Mouse (Mus musculus) embryo, embryonic 11.5 days (tissue): ENCODE measurements around the gene Hdac9.

Experiments used
- DNase-seq: peaks from one replicate; pipeline ENCODE4 v3.0.0-alpha.2; 2012; ENCODE audit warnings: low read depth, low spot score

Gene Hdac9

DNA sequence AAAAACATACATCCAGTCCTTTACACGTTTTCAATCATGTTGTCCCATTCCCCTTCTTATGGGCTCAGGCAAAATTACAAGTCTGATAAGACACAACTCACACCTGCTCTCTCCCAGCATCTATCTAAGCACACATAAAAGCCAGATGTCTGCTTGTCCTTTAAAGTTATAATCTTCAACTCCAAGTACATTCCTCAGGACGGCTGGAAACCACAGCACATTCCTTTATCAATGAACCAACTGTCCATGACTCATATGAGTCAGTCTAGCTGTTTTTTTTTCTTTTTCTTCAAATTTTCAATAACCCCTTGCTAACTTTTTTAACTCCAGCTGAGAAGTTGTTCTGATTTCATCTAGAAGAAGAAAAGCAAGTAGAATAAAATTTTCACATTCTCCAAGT lies 692.4 kb downstream of the Hdac9 start:
- DNase-seq, result no peak

DNA sequence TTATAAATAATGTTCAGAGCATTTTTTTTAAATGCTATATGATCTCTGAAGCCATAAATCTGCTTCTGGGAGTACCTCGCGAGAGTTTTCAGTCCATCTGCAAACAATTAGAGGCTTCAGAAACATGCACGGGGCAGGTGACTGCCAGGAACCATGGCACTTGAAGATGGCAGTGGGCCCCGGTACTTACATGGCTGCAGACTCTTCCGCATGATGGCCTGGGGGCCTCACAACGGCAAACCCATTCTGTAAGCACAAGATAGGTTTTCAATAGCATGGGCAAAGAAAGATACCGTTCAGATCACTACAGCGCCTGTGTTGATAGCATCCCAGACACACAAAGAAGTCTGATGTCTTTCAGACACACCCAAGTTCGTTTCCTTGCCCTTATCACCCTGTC lies 695.9 kb downstream of the Hdac9 start:
- peak; percentile 20 for DNase-seq

DNA sequence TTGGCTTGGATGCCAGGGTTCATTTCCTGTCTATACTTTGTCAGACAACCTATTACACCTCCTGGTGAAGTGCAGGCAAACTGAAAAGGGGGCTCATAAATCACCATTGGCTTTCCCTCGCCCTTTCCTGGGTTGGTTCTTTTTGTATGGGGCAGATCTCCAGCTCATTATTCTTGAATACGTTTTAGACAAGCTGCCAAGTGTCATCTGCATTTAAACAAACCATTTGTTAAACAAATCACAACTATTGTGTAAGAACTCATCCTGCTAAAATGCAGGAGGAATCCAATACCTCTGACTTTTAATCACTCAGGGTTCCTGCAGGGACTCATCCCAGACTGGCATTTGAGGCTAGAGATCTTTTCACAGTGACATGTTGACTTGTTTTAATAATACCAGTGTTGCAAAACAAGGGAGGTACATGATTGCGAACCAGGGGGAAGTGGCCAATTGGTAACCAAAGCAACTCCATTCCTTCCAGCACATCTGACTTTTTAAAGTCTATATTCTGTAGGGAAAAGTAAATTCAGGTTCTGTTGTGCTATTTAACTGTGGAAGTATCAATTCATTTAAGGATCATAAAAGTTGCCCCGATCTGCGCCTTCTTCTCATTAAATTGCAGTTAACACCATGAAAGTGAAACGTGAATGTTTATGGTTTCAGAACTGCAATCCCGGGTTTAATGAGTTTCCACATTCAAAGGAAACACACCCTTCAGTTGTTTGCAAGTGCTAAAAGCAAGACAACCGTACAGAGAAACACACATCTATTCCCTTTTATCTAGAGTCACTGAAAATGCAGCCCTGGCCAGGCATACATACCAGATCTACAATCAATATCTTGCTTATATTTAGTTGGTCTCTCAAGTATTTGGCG lies 696.6 kb downstream of the Hdac9 start:
- peak; percentile 27 for DNase-seq

DNA sequence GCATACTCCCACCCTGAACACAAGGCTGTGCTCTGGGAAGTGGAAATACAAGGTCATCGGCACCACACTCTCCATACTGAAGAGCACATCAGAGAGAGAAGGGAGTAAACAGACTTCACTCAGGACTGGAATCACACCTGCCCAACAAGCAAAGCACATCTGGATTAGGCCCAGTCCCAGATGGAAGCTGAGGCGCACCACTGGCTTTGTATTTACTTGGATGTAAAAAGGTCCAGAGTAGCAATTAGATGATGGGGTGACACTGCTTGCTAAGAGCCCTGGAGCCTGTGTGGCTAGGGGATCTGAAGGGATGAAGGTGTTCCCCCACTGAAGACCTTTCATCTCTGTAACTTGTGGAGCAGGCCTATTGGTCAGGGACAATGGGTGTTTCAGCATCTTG lies 698.3 kb downstream of the Hdac9 start:
- no peak for DNase-seq

DNA sequence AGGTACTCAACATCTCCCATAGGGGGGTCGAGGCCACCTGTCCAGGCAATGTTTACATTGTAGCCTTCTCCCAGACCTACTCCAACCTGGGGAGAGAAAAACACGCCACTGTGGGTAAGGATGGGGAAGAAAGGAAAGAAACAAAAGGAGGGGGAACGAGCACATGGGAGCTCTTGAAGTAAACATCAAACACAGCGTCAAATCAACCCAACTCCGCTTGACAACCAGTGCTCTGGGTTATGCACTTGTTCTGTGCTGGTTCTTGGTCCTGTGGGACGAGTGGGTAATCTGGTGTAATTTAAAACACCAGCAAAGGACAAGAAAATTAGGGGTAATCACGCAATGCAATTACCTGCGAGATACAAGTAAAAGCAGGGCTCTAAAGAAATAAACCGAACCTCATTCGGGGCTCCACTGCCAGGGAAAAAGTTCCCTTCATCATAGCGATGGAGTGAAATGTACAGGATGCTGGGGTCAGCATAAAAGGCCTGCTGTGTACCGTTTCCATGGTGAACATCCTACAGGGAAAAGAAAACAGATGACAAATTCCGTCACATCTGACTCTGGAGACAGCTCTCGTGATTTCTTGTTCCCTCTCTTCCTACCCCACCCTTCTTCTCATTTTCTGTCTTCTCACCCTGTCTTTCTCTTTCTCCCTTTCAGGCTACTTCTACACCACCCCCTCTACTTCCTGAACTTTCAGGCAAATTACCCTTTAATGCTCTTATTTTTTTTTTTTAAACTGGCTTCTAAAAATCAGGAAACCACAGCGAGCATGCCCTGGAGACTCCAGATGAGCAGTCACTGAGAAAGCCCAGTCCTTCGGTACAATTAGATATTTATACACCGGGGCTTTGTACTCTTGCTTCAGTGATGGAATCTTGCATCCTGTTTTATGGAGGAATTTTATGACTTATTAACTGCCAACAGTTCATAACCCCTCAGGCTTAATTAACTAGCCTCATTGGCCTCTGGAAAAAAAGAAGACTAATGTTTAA lies 701.6 kb downstream of the Hdac9 start:
- DNase-seq, result peak; percentile 35

DNA sequence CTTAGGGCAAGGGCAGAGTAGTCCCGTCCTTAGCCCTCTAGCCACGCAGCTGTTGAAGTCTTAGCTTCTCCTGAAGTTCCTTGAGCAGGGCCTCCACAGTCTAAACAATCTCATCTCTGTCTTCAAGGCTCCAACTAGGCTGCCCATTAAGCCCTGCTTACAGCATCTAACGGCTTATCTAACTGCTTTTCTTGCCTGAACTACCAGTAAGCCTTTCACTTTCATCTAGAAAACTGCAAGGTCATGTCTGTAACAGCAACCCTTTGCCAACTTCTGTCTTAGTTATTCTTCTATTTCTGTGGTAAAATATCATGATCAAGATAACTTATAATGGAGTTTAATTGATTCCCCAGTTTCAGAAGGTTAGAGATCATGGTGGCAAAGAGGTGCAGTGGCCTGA lies 704.7 kb downstream of the Hdac9 start:
- no peak for DNase-seq

DNA sequence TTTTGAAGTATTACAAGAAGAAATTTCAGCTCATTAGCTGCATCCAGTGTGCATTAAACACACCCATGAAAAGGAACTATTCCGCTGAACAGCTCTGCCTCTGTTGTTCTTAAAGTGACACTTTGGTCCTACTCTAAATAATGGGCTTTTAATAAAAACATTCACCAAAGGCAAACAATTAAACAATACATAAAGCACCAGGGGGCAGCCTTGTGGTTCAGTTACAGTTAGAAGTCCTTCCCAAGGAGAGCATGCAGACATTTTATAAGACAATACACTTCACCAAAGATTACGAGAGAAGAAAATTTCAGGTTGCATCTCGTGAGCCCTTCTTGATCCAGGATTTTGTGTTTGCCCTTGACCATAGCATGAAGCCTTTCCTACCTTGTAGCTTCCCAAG lies 715.4 kb downstream of the Hdac9 start:
- no peak for DNase-seq

DNA sequence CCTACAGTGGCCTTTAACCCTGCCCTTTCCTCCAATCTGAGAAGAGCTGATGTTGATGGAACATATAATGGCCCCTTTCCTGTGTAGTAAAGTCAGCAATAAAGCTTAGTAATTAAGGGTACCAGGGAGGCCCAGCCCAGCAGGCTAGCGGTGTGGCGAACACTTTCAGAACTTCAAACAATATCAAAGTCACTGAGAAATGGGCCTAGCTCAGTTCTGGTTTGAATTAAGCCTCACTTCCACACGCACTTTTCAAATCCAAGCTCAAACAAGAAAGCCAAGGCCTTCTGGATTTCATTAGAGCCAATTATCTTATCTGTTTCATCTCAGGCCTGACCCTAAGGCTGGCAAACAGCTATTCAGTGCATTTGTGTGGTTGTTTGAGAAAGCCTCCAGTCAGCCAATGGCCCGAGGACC lies 716.9 kb downstream of the Hdac9 start:
- peak; percentile 38 for DNase-seq

DNA sequence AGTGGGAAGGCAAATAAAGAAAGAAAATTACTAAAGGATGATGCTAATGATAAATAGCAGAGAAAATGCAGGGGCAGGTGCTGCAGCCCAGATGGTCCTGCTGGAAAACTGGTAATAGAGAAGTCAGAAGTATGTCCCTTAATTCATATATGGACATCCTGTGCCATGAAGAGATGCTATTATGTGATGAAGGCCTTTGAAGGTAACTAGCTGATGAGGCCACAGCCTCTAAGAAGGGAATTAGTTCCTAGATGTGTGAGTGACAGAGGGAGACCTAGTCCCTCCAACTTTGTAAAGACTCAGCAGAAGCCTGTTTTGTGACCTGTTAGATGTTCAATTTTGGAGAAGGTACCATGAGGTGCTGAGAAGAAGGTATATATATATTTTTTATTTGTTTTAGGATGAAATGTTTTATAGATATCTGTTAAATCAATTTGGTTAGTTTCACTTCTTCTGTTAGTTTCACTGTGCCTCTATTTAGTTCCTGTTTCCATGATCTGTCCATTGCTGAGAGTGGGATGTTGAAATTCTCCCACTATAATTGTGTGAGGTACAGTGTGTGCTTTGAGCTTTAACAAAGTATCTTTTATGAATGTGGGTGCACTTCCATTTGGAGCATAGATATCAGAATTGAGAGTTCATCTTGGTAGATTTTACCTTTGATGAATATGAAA lies 721.6 kb downstream of the Hdac9 start:
- no peak for DNase-seq

DNA sequence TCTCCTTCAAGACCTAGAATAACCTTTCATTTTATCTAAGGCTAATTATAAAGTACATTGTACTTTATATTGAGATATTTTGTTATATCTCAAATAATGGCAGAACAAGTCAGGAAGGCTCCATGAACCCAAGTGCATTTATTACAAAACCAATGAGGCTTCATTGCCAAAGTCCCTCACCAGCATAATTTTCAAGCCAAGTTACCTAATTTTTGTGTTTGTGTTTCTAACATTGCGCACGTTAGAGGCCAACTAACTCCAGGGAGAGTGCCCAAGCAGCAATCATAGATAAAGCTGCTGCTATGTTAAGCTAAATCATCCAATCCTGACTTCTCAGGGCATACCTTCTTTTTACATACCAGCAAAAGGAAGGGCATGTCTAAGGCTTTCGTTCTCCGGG lies 722.8 kb downstream of the Hdac9 start:
- no peak for DNase-seq

DNA sequence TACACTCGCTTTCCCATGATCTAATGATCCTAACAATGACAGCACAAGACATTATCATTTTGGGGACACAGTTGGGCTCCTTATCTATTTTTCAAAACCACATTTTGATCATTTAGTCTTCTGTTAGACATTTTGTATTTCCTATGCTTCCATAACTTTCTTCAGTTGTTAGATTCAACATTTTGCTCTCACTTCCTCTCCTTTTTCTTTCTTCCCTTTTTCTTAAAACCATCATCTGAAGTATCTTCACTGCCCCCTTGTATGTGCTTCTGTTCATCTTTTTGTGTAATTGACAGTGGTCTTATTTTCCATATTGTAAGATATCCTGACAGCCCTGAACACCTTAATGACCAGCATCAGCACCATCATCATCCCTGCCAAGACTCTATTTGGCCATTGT lies 725.6 kb downstream of the Hdac9 start:
- DNase-seq, result no peak

DNA sequence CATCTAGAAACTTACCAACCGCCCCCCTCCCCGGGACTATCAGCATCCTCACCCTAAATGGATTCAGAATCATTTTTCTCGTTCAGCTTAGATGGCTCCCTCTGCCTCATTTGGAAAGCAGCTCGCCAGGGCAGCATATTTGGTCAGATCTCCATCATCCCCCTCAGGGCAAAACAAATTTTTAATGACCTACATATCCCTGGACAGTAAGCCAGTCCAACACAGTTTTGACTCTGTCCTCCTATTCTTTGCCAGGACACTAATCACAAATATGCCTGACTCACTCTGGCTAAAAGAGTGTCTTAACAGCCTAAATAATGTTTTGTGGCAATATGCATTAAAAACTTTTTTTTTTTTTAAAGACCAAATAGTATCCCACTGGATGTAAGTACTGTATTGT lies 738.0 kb downstream of the Hdac9 start:
- no peak for DNase-seq

DNA sequence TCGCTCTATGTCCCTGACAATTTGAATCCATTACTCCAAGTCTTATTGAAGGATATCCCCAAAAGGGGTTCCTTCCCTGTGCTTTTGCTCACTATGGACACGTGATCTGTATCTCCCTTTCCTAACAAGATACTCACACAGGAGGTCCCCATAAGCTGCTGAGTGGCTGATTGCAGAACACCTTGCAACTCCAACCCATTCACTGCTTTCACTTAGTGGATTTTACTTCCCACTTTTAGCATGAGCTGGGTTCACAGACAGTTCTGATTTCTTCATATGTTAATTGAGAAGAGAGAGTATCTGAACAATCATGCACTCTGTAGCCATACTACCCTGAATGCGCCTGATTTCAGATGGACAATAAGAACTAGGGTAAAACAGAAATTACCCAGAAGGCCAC lies 740.1 kb downstream of the Hdac9 start:
- DNase-seq, result no peak

DNA sequence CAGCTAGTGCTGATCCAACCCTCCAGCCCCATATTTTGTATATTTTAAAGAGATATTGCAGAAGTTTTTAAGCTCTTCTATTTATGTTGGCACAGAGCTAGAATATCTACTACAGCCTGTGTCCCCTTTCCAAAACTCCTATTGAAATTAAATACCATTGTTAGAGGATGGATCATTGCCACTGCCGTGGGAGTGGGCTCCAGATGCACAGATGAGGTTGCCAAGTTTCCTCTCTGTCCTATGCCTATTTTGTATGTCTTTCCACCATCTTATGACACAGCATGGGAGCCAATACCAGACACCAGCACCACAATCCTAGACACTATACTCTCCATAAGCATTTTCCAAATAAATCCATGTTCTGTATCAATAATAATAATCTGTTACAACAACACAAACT lies 743.9 kb downstream of the Hdac9 start:
- no peak for DNase-seq

DNA sequence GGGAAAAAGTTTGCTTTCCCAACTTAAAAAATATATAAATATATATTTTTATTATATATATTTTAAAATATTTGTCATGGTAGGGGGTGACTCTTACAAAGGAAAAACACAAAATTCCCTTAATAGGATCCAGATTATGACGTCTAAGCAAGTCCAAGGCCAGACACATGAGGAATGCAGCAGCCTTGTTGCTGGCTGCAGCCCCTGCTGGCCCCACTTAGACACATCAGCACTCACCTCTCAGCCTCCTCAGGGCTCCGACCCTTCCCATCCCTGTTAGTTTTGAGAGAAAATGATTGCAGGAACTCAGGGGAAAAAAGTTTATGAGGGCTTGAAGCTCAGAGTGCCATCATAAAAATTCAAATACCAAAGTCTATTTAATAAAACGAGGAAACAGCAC lies 746.3 kb downstream of the Hdac9 start:
- peak; percentile 19 for DNase-seq

DNA sequence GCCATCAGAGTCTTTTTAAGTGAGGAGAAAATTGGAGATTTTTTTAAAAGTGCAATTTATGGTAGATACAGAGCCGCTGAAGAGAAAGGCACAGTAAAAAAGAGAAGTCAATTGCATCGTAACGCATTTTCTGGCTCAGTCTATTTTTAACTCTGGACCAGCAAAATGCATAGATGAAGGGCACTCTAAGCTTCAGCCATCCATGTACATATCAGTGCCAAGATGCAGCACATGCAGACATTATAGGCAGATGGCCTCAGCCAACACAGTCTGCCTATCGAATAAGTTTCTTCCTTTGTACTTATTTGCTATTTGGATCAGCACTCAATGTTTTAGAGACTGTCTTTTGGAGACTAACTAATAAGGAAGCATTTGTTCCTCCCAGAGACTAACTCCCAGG lies 751.2 kb downstream of the Hdac9 start:
- no peak for DNase-seq

DNA sequence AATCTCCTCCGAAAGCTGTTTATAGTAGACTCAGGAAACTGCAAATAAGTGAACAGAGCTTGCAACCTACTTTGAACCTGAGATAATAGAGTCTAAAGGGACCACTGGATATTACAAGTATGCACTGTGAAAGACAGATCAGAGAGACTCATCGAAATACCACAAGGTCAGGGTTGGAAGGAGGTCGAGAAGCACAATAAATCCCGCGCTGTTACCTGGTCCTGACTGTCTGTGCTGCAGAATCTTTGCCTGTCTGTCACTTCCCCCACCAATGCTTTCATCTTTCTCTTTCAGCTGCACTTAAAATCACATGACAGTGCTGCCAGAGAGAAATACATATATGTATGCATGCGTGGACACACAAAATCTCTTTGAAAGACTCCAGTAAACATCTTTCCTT lies 760.6 kb downstream of the Hdac9 start:
- no peak for DNase-seq

DNA sequence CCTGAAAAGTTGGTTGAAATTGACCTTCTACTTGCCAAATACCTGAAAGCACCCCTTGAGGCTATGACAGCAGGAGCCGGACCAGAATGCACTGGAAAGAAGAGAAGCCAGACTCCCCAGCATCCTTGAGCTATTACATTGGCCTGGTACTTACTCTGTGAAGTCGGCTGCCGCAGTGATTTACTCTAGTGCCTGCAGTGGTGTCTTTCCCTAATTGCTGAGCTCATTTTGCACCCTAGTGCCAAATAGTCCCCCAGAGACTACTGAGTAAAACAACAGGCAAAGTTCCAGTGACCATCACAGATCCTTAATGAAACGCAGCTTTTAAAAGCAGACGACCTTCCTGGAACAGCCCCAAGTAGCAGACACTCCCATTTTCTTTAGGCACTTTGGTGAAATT lies 761.2 kb downstream of the Hdac9 start:
- no peak for DNase-seq

DNA sequence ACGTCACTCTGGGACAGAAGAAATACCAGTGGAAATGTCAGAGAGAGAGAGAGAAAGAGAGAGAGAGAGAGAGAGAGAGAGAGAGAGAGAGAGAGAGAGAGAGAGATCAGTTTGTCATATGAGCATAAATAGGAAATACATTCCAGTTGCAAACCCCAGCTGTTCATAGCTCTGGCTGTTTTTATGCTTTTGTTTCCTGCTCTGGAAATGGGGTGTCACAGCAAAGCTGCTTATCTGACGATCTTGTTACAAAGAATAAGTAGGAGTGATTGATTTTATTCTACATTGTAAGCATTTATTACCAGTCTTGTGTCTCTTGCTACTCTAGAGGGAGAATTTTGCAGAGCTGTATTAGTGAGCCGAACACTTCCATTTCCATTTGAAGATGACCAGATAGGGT lies 762.1 kb downstream of the Hdac9 start:
- no peak for DNase-seq

DNA sequence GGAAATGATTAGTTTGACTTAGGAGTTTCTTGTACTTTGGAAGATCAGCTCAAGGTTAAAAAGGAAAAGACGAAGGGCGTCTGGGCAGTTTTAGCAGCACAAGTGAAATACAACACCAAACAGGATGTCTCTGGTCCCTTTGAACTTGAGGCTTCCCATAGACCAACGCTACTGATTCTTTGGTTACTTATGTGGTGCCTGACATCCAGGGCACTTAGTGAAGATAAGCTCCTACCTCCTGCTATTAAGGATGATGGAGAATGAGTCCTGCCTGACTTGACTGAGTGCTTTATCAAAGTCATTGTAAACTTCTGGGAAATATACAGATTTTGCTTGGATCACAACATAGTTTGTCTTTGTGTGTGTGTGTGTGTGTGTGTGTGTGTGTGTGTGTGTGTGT lies 765.6 kb downstream of the Hdac9 start:
- DNase-seq, result no peak

DNA sequence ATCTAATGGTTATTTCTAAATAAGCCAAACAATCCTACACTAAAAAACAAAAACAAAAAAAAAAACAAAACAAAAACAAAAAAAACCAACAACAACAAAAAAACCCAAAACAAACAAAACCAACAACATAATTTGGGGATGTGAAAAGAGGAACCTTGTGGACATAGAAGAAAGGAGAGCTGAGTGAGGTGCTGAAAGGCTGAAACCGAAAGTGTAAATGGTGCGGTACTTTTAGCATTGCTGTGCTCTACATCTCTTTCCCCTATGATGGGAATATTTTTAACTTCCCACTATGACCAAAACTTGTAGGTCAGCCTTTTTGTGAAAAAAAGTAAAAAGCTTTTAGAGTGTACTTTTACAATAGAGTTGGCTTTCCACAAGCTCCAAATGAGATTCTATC lies 774.2 kb downstream of the Hdac9 start:
- DNase-seq, result no peak

DNA sequence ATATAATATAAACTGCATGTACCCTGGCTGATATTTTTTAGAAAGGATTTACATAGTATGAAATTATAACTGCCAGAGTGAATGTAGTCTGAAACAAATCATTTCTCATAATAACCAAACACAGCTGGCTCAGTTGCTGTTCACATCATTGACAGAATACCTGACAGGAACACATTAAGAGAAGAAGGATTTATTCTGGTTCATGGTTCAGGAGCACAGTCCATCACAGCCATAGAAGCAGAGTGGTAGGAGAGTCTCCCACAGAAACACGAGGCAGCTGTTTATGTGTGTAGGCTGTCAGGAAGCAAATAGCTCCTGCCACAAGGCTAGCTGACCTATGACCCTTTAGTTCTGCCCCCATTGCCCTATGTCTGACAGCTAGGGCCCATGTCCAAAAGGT lies 803.6 kb downstream of the Hdac9 start:
- no peak for DNase-seq
